Mouse (Mus musculus) midbrain, embryonic 15.5 days (tissue): ENCODE results near the gene Mettl17. TPM values are rescaled to one million over a fixed set of nuclear protein-coding genes. Genes with fewer than 3 reads are reported as not detected.
"Not testable (repeated sequence)": the region's sequence is repeated elsewhere in the genome, so short reads cannot be mapped to it uniquely, and the experiment has no call there.

Experiments
- ATAC-seq: fragments of 200-750 bp; cut with Nextera tagmentation; replicated peaks from 2 replicates; pipeline ENCODE4 v1.8.0; 2017; ENCODE audit warnings: moderate TSS enrichment
- H3K27ac ChIP-seq: fragments of 300-500 bp; sonication (generic); 2 replicates; pipeline ENCODE4 v1.5.1; 2015; ENCODE audit warnings: mild to moderate bottlenecking, inconsistent platforms
- H3K27me3 ChIP-seq: fragments of 300-500 bp; sonication (generic); replicated peaks from 2 replicates; pipeline ENCODE4 v1.6.1; 2015; ENCODE audit warnings: inconsistent platforms
- H3K36me3 ChIP-seq: fragments of 300-500 bp; sonication (generic); replicated peaks from 2 replicates; pipeline ENCODE4 v1.6.1; 2015; ENCODE audit warnings: inconsistent platforms
- H3K4me1 ChIP-seq: fragments of 300-500 bp; sonication (generic); 2 replicates; pipeline ENCODE4 v1.6.1; 2015; ENCODE audit warnings: inconsistent platforms
- H3K4me2 ChIP-seq: fragments of 300-500 bp; sonication (generic); 2 replicates; pipeline ENCODE4 v1.6.1; 2015; ENCODE audit warnings: inconsistent platforms, mild to moderate bottlenecking, moderate library complexity
- H3K4me3 ChIP-seq: fragments of 300-500 bp; sonication (generic); 2 replicates; pipeline ENCODE4 v1.5.1; 2015; ENCODE audit warnings: mild to moderate bottlenecking, inconsistent platforms
- H3K9ac ChIP-seq: fragments of 300-500 bp; sonication (generic); 2 replicates; pipeline ENCODE4 v1.6.1; 2015; ENCODE audit warnings: mild to moderate bottlenecking, inconsistent platforms
- H3K9me3 ChIP-seq: fragments of 300-500 bp; sonication (generic); 2 replicates; pipeline ENCODE4 v1.6.1; 2016; ENCODE audit warnings: inconsistent platforms
- WGBS: fragments of 180-500 bp; shearing (Covaris S2); methylation state at CpG from one replicate; pipeline ENCODE4 v1.1.7; 2015; ENCODE audit warnings: mixed read lengths; 5-methylcytosine and 5-hydroxymethylcytosine counted together
- polyA plus RNA-seq: library from polyadenylated mRNA; unstranded; fragments of >200 nt; fragmentation: Nextera tagmentation; extraction: Ambion mirVana; gene quantifications from 2 replicates; pipeline ENCODE4 v1.2.1, GENCODE M21; 2015

Mettl17 gene
- polyA plus RNA-seq: 99.3 and 100 TPM in 2 replicates

DNA sequence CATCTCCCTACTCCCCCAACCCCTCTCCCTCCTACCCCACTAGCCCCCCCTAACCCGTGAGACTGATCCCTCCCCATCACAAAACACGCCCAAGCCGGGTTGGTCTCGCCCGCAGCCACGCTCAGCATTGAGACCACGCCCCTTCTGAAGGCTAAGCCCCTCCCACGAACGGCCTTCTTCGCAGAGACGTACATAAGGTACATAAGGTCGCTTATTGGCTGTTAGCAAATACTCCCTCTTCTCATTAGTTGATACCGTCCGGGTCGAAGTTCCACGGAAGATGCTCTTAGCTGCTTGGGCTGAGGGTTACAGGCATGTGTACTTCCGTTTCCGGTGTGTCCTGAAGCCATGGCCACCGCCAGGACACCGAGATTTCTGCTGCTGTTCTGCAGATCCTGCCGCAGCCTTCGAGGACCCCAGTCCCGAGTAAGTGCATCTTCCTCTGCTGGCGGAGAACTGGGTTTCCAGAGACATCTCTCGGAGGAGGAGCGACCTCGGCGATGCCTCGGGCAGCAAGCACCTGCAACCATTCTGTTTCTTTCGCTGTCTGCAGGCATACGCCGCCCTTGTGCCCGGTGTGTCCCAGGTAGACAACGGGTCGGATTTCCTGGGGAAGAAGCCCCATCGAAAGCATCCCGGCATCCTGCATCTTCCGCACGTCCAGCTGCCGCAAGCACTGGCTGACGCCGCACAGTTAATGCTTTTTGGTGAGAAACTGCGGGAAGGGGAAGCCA, at the start of gene Mettl17:
Gene Mettl17, plus strand, starts transcription at position 245 of the 734 bp plus-strand sequence.
- Histone ChIP-seq H3K9ac (peak within 1 kb of the TSS; percentile 66), H3K4me1 (peaks cover 17% of the 10 kb centered on the region), H3K4me2 (peak within 1 kb of the TSS; percentile 82), H3K27ac (peak within 1 kb of the TSS; percentile 83), H3K9me3 (no peaks in the 10 kb centered on the region), H3K4me3 (peak within 1 kb of the TSS; percentile 67), H3K36me3 (peaks cover 21% of the 10 kb centered on the region), H3K27me3 (no peaks in the 10 kb centered on the region)
- peak; percentile 98 for ATAC-seq
- WGBS: under 1% methylated on average over 43 of the region's 43 CpGs

DNA sequence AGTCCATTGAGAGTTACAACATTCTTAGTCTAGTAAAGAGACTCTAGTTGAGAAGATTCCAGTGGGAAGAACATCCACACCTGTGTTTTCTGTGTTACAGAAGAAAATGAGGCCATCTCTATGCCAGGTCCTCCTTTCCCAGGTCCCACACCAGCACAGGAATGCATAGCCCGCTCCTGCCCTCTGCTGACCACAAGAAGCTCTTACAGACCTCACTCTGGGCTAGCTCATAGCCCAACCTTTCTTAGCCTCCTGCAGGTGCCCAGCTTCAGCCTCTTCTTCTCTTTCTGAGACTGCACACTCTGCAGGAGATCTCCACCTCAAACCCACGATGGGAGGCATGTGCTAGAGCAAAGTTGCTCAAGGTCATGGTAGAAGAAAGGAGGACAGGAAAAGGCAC, 46.2 kb upstream of the Mettl17 start:
- not testable (repeated sequence) for H3K27me3 ChIP-seq, ATAC-seq, H3K36me3 ChIP-seq, H3K9ac ChIP-seq, H3K4me2 ChIP-seq, H3K4me3 ChIP-seq, H3K9me3 ChIP-seq, H3K27ac ChIP-seq, H3K4me1 ChIP-seq
- WGBS: 35% methylated on average over 2 of the region's 2 CpGs

DNA sequence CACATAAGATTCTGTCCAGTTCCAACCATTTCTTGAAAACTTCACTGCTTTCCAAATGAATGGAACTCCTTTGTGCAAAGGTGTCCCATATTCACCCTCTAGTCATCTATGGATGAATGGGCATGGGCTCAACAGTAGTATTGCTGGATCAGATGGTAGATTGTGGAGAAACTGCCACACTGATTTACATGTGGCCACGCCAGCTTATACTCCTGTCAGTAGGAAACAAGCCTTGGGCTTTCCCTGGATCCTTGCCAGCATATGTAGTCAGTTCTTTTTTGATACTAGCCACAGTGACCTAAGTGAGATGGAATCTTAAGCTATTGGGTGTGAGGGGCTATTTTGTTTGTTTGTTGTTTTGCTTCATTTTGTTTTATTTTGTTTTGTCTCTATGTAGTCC, 42.4 kb upstream of the Mettl17 start:
- WGBS: 66% methylated on average over 1 of the region's 1 CpGs
- no peaks in the 10 kb centered on the region for H3K27me3 ChIP-seq
- no peak overlapping the region for H3K4me3 ChIP-seq
- H3K9me3 ChIP-seq: no peaks in the 10 kb centered on the region
- no peak overlapping the region for H3K27ac ChIP-seq
- H3K36me3 ChIP-seq: no peaks in the 10 kb centered on the region
- ATAC-seq: no peak
- H3K4me1 ChIP-seq: no peaks in the 10 kb centered on the region
- H3K9ac ChIP-seq: no peak overlapping the region
- no peak overlapping the region for H3K4me2 ChIP-seq

DNA sequence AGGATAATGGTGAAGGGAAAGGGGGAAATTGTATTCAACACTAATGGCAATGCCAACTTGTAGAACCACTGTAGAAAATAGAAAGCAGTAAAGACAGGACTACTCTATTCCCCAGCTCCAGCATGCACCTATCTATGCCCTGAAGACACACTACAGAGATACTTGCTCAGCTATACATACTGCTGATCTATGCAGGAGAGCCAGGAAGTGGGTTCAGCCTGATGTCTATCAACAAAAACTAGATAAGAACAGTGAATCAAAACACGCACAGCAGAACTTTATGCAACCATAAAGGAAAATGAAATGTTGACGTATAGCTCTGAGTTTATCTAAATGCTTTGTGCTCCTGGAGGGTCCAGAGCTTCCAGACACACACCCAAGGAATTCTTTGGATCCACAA, 41.9 kb upstream of the Mettl17 start:
- ATAC-seq: no peak
- WGBS: 96% methylated on average over 2 of the region's 2 CpGs
- no peaks in the 10 kb centered on the region for H3K36me3 ChIP-seq
- no peak overlapping the region for H3K4me2 ChIP-seq
- H3K4me3 ChIP-seq: no peak overlapping the region
- H3K4me1 ChIP-seq: no peaks in the 10 kb centered on the region
- H3K27ac ChIP-seq: no peak overlapping the region
- no peaks in the 10 kb centered on the region for H3K27me3 ChIP-seq
- no peaks in the 10 kb centered on the region for H3K9me3 ChIP-seq
- no peak overlapping the region for H3K9ac ChIP-seq

DNA sequence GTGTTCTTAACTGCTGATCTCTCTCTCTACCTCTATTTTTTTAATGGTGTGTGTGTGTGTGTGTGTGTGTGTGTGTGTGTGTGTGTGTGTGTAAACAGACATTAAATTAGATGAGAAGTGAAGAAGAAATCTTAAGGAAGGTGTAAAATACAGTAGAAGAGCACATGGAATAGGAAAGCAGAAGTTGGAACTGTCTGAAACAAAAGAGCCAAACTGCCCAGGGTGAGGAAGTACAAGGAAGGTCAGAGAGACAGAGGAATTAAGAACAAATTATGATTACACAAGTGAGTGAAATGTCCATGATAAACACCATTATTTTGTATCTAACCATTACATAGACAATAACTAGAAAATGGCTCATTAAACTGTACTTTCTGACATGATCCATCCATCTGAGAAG, 40.8 kb upstream of the Mettl17 start:
- Histone ChIP-seq H3K4me3 (no peak overlapping the region), H3K4me2 (no peak overlapping the region), H3K9me3 (no peaks in the 10 kb centered on the region), H3K27ac (no peak overlapping the region), H3K4me1 (no peaks in the 10 kb centered on the region), H3K27me3 (no peaks in the 10 kb centered on the region), H3K9ac (no peak overlapping the region), H3K36me3 (no peaks in the 10 kb centered on the region)
- no peak for ATAC-seq

DNA sequence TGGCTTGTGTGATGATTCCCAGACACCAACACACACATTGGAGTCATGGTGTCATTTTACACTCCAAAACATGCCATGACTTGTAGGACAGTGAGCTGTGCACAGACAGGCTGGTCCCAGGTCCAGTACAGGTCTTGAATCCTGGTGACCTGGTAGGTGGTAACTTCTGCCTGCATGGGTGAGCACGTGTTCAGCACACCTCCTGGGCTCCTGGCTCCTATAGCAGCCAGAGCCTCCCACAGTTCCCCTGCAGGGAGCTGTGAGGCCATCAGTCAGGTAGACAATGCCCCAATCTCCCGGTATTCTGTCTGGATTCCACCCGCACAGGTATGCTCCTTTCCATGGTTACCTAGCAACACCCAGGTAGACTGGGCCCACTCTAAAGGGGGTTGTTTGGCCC, 38.1 kb upstream of the Mettl17 start:
- no peaks in the 10 kb centered on the region for H3K9me3 ChIP-seq
- WGBS: 73% methylated on average over 3 of the region's 3 CpGs
- no peaks in the 10 kb centered on the region for H3K36me3 ChIP-seq
- H3K4me3 ChIP-seq: no peak overlapping the region
- no peaks in the 10 kb centered on the region for H3K27me3 ChIP-seq
- ATAC-seq: no peak
- no peak overlapping the region for H3K27ac ChIP-seq
- H3K9ac ChIP-seq: no peak overlapping the region
- no peaks in the 10 kb centered on the region for H3K4me1 ChIP-seq
- no peak overlapping the region for H3K4me2 ChIP-seq

DNA sequence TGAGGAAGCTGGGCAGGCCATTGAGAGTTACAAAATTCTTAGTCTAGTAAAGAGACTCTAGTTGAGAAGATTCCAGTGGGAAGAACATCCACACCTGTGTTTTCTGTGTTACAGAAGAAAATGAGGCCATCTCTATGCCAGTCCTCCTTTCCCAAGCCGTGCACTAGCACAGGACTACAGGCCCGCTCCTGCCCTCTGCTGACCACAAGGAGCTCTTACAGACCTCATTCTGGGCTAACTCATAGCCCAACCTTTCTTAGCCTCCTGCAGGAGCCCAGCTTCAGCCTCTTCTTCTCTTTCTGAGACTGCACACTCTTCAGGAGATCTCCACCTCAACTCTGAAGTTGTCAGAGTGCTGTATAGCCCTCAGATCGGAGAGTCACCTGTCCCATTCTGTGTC, 33.6 kb upstream of the Mettl17 start:
- H3K27me3 ChIP-seq, ATAC-seq, H3K9ac ChIP-seq, H3K4me2 ChIP-seq, H3K4me1 ChIP-seq, H3K9me3 ChIP-seq, H3K27ac ChIP-seq, H3K36me3 ChIP-seq, H3K4me3 ChIP-seq: not testable (repeated sequence)
- 43% methylated on average over 3 of the region's 3 CpGs for WGBS

DNA sequence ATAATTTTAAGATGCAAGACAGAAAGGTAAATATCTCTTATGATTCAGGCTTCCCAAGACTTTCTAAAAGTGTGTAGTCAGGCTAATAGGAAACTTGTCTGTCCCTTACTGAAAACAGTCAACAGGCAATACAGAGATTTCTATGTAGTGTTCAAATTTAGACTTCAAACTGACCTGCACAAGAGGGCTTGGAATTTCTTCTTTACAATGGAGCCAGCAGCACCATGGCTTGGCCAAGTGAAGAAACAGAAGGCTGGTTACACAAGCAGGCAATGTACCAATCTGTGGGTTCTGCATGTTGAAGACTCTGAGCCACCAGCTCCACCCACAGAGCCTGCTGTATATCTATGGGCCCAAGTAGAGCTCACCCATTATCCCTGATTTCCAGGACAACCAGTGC, 31.2 kb upstream of the Mettl17 start, which contains the start of gene Ear6:
Gene Ear6, plus strand, starts transcription at position 301 of the 400 bp plus-strand sequence.
- Histone ChIP-seq H3K4me2 (no peak within 1 kb of the TSS), H3K4me1 (no peaks in the 10 kb centered on the region), H3K27ac (no peak within 1 kb of the TSS), H3K9me3 (no peaks in the 10 kb centered on the region), H3K9ac (no peak within 1 kb of the TSS), H3K36me3 (no peaks in the 10 kb centered on the region), H3K27me3 (no peaks in the 10 kb centered on the region), H3K4me3 (no peak within 1 kb of the TSS)
- no peak for ATAC-seq

DNA sequence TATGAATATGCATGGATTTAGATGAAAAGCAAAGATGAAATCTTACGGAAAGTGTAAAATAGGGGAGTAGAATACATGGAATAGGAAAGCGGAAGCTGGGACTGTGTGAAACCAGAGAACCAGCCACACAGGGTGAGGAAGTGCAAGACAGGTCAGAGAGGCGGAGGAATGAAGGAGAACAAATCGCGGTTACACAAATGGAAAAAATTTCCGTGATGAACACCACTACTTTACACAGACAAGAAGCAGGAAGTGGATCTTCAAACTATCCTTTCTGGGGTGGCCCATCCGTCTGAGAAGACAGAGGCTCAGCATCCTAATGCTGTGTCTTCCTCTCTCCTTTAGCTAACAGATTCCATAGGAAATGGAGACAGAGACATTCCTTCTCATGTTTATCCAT, 29.4 kb upstream of the Mettl17 start:
- H3K9me3 ChIP-seq, H3K4me2 ChIP-seq, H3K27ac ChIP-seq, H3K27me3 ChIP-seq, ATAC-seq, H3K9ac ChIP-seq, H3K36me3 ChIP-seq, H3K4me3 ChIP-seq, H3K4me1 ChIP-seq: not testable (repeated sequence)
- 87% methylated on average over 7 of the region's 7 CpGs for whole genome bisulfite sequencing

DNA sequence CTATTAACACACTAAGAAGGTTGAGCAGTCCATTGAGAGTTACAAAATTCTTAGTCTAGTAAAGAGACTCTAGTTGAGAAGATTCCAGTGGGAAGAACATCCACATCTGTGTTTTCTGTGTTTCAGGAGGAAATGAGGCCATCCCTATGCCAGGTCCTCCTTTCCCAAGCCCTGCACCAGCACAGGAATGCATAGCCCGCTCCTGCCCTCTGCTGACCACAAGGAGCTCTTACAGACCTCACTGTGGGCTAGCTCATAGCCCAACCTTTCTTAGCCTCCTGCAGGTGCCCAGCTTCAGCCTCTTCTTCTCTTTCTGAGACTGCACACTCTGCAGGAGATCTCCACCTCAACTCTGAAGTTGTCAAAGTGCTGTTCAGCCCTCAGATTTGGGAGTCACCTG, 21.0 kb upstream of the Mettl17 start:
- H3K27ac ChIP-seq, ATAC-seq, H3K9ac ChIP-seq, H3K4me2 ChIP-seq, H3K4me1 ChIP-seq, H3K4me3 ChIP-seq, H3K27me3 ChIP-seq, H3K36me3 ChIP-seq, H3K9me3 ChIP-seq: not testable (repeated sequence)
- WGBS: 12% methylated on average over 1 of the region's 1 CpGs

DNA sequence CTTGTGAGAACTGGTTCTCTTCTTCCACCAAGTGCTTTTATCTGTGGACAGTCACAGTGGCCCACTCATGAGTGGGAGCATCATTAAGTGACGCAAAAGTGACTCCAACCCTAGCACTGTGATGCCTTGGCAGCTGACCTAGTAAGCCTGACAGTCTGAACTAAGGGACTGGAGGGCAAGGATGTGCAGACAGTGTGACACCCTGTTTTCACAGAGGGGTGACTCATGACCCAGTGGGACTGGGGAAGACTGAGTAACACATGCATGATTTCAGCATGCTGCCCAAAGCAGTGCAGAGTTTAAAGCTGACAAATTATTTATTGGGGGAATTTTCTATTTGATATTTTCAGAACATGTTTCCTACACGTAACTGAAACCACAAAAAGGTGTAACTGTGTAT, 13.9 kb upstream of the Mettl17 start:
- no peak for ATAC-seq
- 81% methylated on average over 2 of the region's 2 CpGs for WGBS

DNA sequence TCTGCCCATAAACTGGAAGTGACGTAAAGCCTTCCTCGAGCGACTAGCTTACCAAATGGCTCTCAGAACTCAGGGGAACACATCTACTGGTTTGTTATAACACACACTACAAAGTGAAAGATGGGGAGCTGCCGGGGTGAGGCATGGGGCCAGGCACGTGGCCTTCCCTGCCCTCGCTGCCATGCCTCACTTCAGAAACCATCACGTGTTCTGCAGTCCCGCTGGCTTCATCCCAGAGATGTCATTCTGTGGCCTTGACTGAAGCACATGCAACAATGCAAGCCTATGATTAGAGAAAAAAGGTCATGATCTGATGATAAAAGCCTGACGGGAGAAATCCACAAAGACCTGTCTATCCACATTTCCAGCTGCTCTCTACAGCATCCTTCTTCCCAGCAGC, 12.9 kb upstream of the Mettl17 start:
- H3K27me3 ChIP-seq: no peaks in the 10 kb centered on the region
- no peak overlapping the region for H3K27ac ChIP-seq
- H3K36me3 ChIP-seq: no peaks in the 10 kb centered on the region
- H3K4me3 ChIP-seq: no peak overlapping the region
- ATAC-seq: no peak
- no peak overlapping the region for H3K9ac ChIP-seq
- H3K9me3 ChIP-seq: no peaks in the 10 kb centered on the region
- H3K4me2 ChIP-seq: no peak overlapping the region
- WGBS: 75% methylated on average over 9 of the region's 9 CpGs
- no peaks in the 10 kb centered on the region for H3K4me1 ChIP-seq

More for the DNA sequence above, 13.9 kb upstream of the Mettl17 start:
- no peak overlapping the region for H3K4me2 ChIP-seq
- H3K27me3 ChIP-seq: no peaks in the 10 kb centered on the region
- H3K27ac ChIP-seq: no peak overlapping the region
- no peaks in the 10 kb centered on the region for H3K9me3 ChIP-seq
- H3K36me3 ChIP-seq: no peaks in the 10 kb centered on the region
- H3K4me1 ChIP-seq: no peaks in the 10 kb centered on the region
- H3K4me3 ChIP-seq: no peak overlapping the region
- H3K9ac ChIP-seq: no peak overlapping the region

DNA sequence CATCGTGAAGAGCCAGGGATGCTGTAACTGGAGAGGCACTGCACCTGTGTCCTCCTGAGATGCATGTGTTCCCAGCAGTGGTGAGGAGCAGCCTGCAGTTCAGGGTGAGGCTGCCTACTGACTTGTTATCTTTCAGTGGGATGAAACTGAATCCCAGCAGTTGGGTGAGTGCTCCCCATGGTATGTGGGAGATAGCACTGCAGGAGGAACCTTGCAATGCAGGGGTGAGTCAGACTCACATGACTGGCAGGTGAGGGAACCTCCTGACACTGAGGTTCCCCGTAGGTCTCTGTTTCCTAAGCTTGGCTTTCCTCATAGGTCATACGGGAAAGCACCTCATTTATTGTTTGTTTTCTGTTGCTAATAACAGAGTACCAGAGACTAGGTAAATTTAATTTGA, 7.1 kb upstream of the Mettl17 start:
- 85% methylated on average over 3 of the region's 3 CpGs for WGBS
- Histone ChIP-seq H3K4me3 (no peak overlapping the region), H3K27me3 (no peaks in the 10 kb centered on the region), H3K9me3 (no peaks in the 10 kb centered on the region), H3K36me3 (no peaks in the 10 kb centered on the region), H3K4me1 (no peaks in the 10 kb centered on the region), H3K27ac (no peak overlapping the region), H3K4me2 (no peak overlapping the region), H3K9ac (no peak overlapping the region)
- no peak for ATAC-seq
